ENCODE assay signal across 11 mouse cellular contexts in the genomic region with DNA sequence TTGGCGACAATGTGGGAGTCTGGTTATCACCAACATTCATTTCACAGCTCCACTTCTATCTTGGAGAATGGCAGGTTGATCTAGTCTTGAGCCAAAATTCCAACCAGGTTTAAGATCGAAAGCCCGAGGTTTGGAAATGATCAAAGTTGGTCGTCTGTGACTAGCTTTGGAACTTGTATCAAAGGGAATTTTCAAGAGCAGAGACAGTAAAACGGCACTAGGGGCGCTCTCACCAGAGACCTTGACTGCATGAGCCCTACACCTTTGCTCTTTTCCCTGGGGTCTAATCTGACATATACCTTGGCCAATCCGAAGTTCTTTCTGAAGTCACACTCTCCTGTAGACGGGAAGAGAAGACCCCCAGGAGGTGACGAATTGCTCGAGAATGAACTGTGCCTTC. TPM values are rescaled to one million over a fixed set of nuclear protein-coding genes. Genes with fewer than 3 reads are reported as not detected.
DNase-seq lines count a peak whose midpoint lies in the region; ATAC-seq and TF ChIP-seq lines count a peak whose summit lies in the region.
"Had no signal": no experiment of that assay in that cellular context is flagged by ENCODE, and none has a peak within 500 bp of the region (broad histone marks: within the 10 kb centered on the region; RNA-seq: fewer than 3 reads in every experiment).

No protein-coding gene starts in this region.

- peak; percentile 73; the same call in 1 of the 2 replicates for ATAC-seq in embryonic facial prominence, embryonic 14.5 days (ENCODE audit: low read depth)
- 0 out of 2 replicates have a peak, but pooled peaks have one; percentile 52 for ATAC-seq in megakaryocyte progenitor cell, adult 5-6 weeks (replicated peaks; ENCODE audit: poor library complexity)

- TF ChIP-seq POLR2A in liver, adult 2 months (IDR thresholded peaks at IDR 0.05; ENCODE audit: extremely low read depth, insufficient read depth, low read length): no peak

- no peaks in the 10 kb centered on the region for H3K79me2 ChIP-seq in liver, adult 2 months (ENCODE audit: control insufficient read depth, insufficient read depth, low read length)

- H3K4me3 ChIP-seq in liver, adult 2 months (ENCODE audit: insufficient read depth, low read depth, low read length): no peak overlapping the region
- no peak overlapping the region for H3K4me3 ChIP-seq in embryonic facial prominence, embryonic 14.5 days (ENCODE audit: low read depth, low read length)

- TF ChIP-seq CTCF in liver, adult 2 months (IDR thresholded peaks at IDR 0.05; ENCODE audit: low read depth, low read length): peak; percentile 16; the same call in 1 of the 2 replicates

- H3K36me3 ChIP-seq in liver, adult 2 months (ENCODE audit: control insufficient read depth, insufficient read depth, low read length): no peaks in the 10 kb centered on the region
- no peaks in the 10 kb centered on the region for H3K36me3 ChIP-seq in embryonic facial prominence, embryonic 14.5 days (ENCODE audit: control insufficient read depth, insufficient read depth, low read length)

- WGBS in liver, adult 2 months: 4% methylated on average over 10 of the region's 10 CpGs
- WGBS in embryonic facial prominence, embryonic 14.5 days: 6% methylated on average over 10 of the region's 10 CpGs

- H3K9me3 ChIP-seq in embryonic facial prominence, embryonic 14.5 days (ENCODE audit: control insufficient read depth, low read length): no peaks in the 10 kb centered on the region

- 0 out of 2 replicates have a peak overlapping the region, but pooled peaks have one; percentile 35 for H3K9ac ChIP-seq in liver, adult 2 months (ENCODE audit: low read depth, low read length)
- no peak overlapping the region for H3K9ac ChIP-seq in embryonic facial prominence, embryonic 14.5 days (ENCODE audit: low read depth, low read length)

- H3K4me2 ChIP-seq in embryonic facial prominence, embryonic 14.5 days (ENCODE audit: low read depth, low read length): no peak overlapping the region

- peaks cover 18% of the 10 kb centered on the region; the same call in 1 of the 2 replicates for H3K27me3 ChIP-seq in liver, adult 2 months (ENCODE audit: control insufficient read depth, insufficient read depth, low read length)
- H3K27me3 ChIP-seq in embryonic facial prominence, embryonic 14.5 days (replicated peaks; ENCODE audit: control insufficient read depth, insufficient read depth, low read length): peaks cover 88% of the 10 kb centered on the region

- H3K27ac ChIP-seq in liver, adult 2 months (replicated peaks; ENCODE audit: insufficient read depth, low read depth, low read length): peak overlapping the region; percentile 10
- H3K27ac ChIP-seq in embryonic facial prominence, embryonic 14.5 days (replicated peaks; ENCODE audit: low read depth, low read length): 0 out of 2 replicates have a peak overlapping the region, but pooled peaks have one; percentile 13

- H3K4me1 ChIP-seq in liver, adult 2 months (ENCODE audit: control insufficient read depth, insufficient read depth, low read length): no peaks in the 10 kb centered on the region
- H3K4me1 ChIP-seq in embryonic facial prominence, embryonic 14.5 days (ENCODE audit: control insufficient read depth, insufficient read depth, low read length): peaks cover 4% of the 10 kb centered on the region; the same call in 1 of the 2 replicates

- peak; percentile 2 for DNase-seq in adrenal gland, postnatal 10 days
- DNase-seq in adrenal gland, postnatal 14 days: no peak
- no peak for DNase-seq in liver, adult 2 months (ENCODE audit: extremely low read depth, low read depth, low spot score)
- no peak for DNase-seq in liver
- DNase-seq in embryonic facial prominence, embryonic 14.5 days (ENCODE audit: low spot score): peak; percentile 59
- no peak for DNase-seq in thymus, postnatal 25 days
- DNase-seq in gastrocnemius, postnatal 10 days: no peak
- DNase-seq: left cerebral cortex, postnatal 4 days had no signal

RNA-seq across cellular contexts. Expression of a gene that starts 6.6 kb away (rescaled TPM):
- 10 to 100 TPM; 32.2 to 38.4 TPM for total RNA-seq in adrenal gland, postnatal 10 days (2021)
- 35.6 and 40.2 TPM in 2 replicates for total RNA-seq in adrenal gland, postnatal 14 days (2021)
- 1.9 and 2.0 TPM in 2 replicates for total RNA-seq in liver, adult 2 months (2014; rRNA removed)
- 3.9 and 4.1 TPM in 2 replicates for polyA plus RNA-seq in liver, adult 2 months (2012; rRNA removed)
- 2.9 and 3.6 TPM in 2 replicates for polyA plus RNA-seq in embryonic facial prominence, embryonic 14.5 days (2014; fragmentation: Nextera tagmentation; extraction: Ambion mirVana)
- not detected in 2 replicates for total RNA-seq in megakaryocyte progenitor cell, adult 5-6 weeks (2015)
- total RNA-seq in megakaryocyte progenitor cell, adult 5-6 weeks (2017): not detected in 2 replicates
- under 1 TPM; 0.36 to 0.52 TPM for total RNA-seq in gastrocnemius, postnatal 10 days (2021)
- total RNA-seq: left cerebral cortex, postnatal 4 days had no signal
- polyA plus RNA-seq: cortical plate, adult 2 months; neural tube, embryonic 14.5 days had no signal

Comparison
In these comparisons a context has a peak if more than half of its experiments do, and no peak if none do; other contexts are left out.
1. DNase-seq: peak in adrenal gland, postnatal 10 days (single experiment) and embryonic facial prominence, embryonic 14.5 days (single experiment); none in adrenal gland, postnatal 14 days (single experiment), liver, adult 2 months (single experiment), liver (single experiment), thymus, postnatal 25 days (single experiment) and gastrocnemius, postnatal 10 days (single experiment).
2. RNA of a gene that starts 6.6 kb away (total RNA-seq): 32.2 to 38.4 TPM in adrenal gland, postnatal 10 days and 35.6 to 40.2 TPM in adrenal gland, postnatal 14 days; 1.9 to 2.0 TPM in liver, adult 2 months, 0.36 to 0.52 TPM in gastrocnemius, postnatal 10 days and not detected in megakaryocyte progenitor cell, adult 5-6 weeks; every median in the first group is over 10 times any median in the second.